ENCODE assay signal across 20 mouse cellular contexts in the genomic region with DNA sequence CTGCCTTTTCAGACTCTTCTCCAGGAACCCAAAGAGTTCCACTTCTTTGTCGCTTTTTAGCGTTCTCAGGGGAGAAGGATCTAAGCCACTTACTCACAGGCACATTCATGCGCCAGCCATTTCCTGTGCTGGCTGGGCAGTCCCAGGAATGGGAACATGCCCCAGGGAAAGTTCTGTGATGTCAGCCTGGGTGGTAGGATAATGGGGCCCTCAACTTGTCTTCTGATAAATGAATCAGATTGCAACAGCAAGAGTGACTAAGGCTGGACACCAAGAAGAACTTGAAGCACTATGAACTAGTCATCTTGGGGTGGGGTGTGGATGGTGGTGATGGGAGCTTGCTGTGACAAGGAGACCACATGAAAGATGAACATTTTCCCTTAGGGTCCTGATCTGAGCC. TPM values are rescaled to one million over a fixed set of nuclear protein-coding genes. Genes with fewer than 3 reads are reported as not detected.
A peak's percentile ranks its signal among the peaks of the same experiment; 100 is the strongest.
DNase-seq lines count a peak whose midpoint lies in the region; ATAC-seq and TF ChIP-seq lines count a peak whose summit lies in the region.
"Had no signal": no experiment of that assay in that cellular context is flagged by ENCODE, and none has a peak within 500 bp of the region (broad histone marks: within the 10 kb centered on the region; RNA-seq: fewer than 3 reads in every experiment).

No protein-coding gene starts in this region.

- H3K27me3 ChIP-seq in C2C12 (ENCODE audit: control insufficient read depth, insufficient read depth, insufficient read length) = no peaks in the 10 kb centered on the region
- no peaks in the 10 kb centered on the region for H3K27me3 ChIP-seq in embryonic facial prominence, embryonic 15.5 days
- no peaks in the 10 kb centered on the region for H3K27me3 ChIP-seq in stomach, postnatal 0 days (ENCODE audit: control insufficient read depth, insufficient read depth, low read length)
- no peaks in the 10 kb centered on the region for H3K27me3 ChIP-seq in midbrain, embryonic 10.5 days (ENCODE audit: low read depth, poor library complexity, severe bottlenecking)
- H3K27me3 ChIP-seq: hindbrain, embryonic 15.5 days; liver, embryonic 15.5 days; lung, embryonic 15.5 days had no signal

- no peak overlapping the region for H3ac ChIP-seq in C2C12 (ENCODE audit: control insufficient read depth, insufficient read length, low read depth)

- H3K4me1 ChIP-seq in embryonic facial prominence, embryonic 15.5 days = peaks cover 51% of the 10 kb centered on the region
- H3K4me1 ChIP-seq in stomach, postnatal 0 days (replicated peaks; ENCODE audit: control insufficient read depth, insufficient read depth) = no peaks in the 10 kb centered on the region
- H3K4me1 ChIP-seq in midbrain, embryonic 10.5 days = peaks cover under 1% of the 10 kb centered on the region; the same call in 1 of the 2 replicates

- H3K79me2 ChIP-seq in C2C12 (ENCODE audit: control insufficient read depth, insufficient read depth) = peaks cover 11% of the 10 kb centered on the region

- no peaks in the 10 kb centered on the region for H3K9me3 ChIP-seq in embryonic facial prominence, embryonic 15.5 days (replicated peaks)
- no peaks in the 10 kb centered on the region for H3K9me3 ChIP-seq in stomach, postnatal 0 days (ENCODE audit: control insufficient read depth, low read length)
- no peaks in the 10 kb centered on the region for H3K9me3 ChIP-seq in midbrain, embryonic 10.5 days (replicated peaks)
- H3K9me3 ChIP-seq: forebrain, embryonic 13.5 days; heart, embryonic 10.5 days; hindbrain, embryonic 15.5 days; liver, embryonic 15.5 days; lung, embryonic 15.5 days had no signal

- no peak overlapping the region for H3K4me3 ChIP-seq in layer of hippocampus, adult 2 months
- no peak overlapping the region for H3K4me3 ChIP-seq in C2C12 (ENCODE audit: insufficient read depth, poor library complexity, severe bottlenecking)
- H3K4me3 ChIP-seq in embryonic facial prominence, embryonic 15.5 days (replicated peaks) = no peak overlapping the region
- no peak overlapping the region for H3K4me3 ChIP-seq in stomach, postnatal 0 days (ENCODE audit: low read depth, low read length)
- H3K4me3 ChIP-seq in midbrain, embryonic 10.5 days = no peak overlapping the region
- H3K4me3 ChIP-seq: forebrain, embryonic 13.5 days; heart, embryonic 10.5 days; hindbrain, embryonic 15.5 days; liver, embryonic 15.5 days; lung, embryonic 15.5 days had no signal

- TF ChIP-seq EP300 in stomach, postnatal 0 days (optimal IDR thresholded peaks at IDR 0.05) = no peak

- no peak for TF ChIP-seq CTCF in layer of hippocampus, adult 2 months (conservative IDR thresholded peaks at IDR 0.05)
- no peak for TF ChIP-seq CTCF in C2C12 (IDR thresholded peaks at IDR 0.05; ENCODE audit: control insufficient read depth, insufficient read depth, insufficient read length)
- TF ChIP-seq CTCF in stomach, postnatal 0 days (IDR thresholded peaks at IDR 0.05; ENCODE audit: low read depth) = no peak

- no peak overlapping the region for H3K9ac ChIP-seq in embryonic facial prominence, embryonic 15.5 days
- H3K9ac ChIP-seq in stomach, postnatal 0 days (ENCODE audit: low read length) = no peak overlapping the region
- H3K9ac ChIP-seq: forebrain, embryonic 13.5 days; hindbrain, embryonic 15.5 days; liver, embryonic 15.5 days; lung, embryonic 15.5 days had no signal

- peaks cover 2% of the 10 kb centered on the region for H3K79me3 ChIP-seq in C2C12 (ENCODE audit: low read depth)

- ATAC-seq in embryonic facial prominence, embryonic 15.5 days (ENCODE audit: insufficient number of reproducible peaks, low FRiP score, low TSS enrichment, low read depth) = no peak
- no peak for ATAC-seq in stomach, postnatal 0 days (ENCODE audit: low FRiP score, low TSS enrichment)
- ATAC-seq: forebrain, embryonic 13.5 days had no signal

- peak overlapping the region; percentile 82 for H3K27ac ChIP-seq in layer of hippocampus, adult 2 months
- peak overlapping the region; percentile 76 for H3K27ac ChIP-seq in embryonic facial prominence, embryonic 15.5 days (replicated peaks)
- H3K27ac ChIP-seq in stomach, postnatal 0 days (replicated peaks) = peak overlapping the region; percentile 78
- no peak overlapping the region for H3K27ac ChIP-seq in midbrain, embryonic 10.5 days (replicated peaks)
- H3K27ac ChIP-seq: forebrain, embryonic 13.5 days; hindbrain, embryonic 15.5 days; liver, embryonic 15.5 days; lung, embryonic 15.5 days; macrophage had no signal

- DNase-seq in layer of hippocampus, adult 2 months (ENCODE audit: low spot score in 2 of 2) = no peak
- no peak for DNase-seq in layer of hippocampus, postnatal 10 days (ENCODE audit: low spot score in 2 of 2)
- DNase-seq in stomach, postnatal 0 days (ENCODE audit: low spot score) = no peak
- no peak for DNase-seq in right cerebral cortex, postnatal 14 days
- DNase-seq in midbrain, embryonic 10.5 days (ENCODE audit: low spot score) = no peak
- DNase-seq: cerebellum, adult 11 months; kidney, adult 8-10 months; kidney, postnatal 10 days; liver; right cerebral cortex, postnatal 25 days; spleen, adult 18-20 months; thymus, postnatal 4 days had no signal

- H3K36me3 ChIP-seq in C2C12 (ENCODE audit: control insufficient read depth, insufficient read depth) = peaks cover 20% of the 10 kb centered on the region
- H3K36me3 ChIP-seq in embryonic facial prominence, embryonic 15.5 days = peaks cover 47% of the 10 kb centered on the region
- H3K36me3 ChIP-seq in stomach, postnatal 0 days (ENCODE audit: control insufficient read depth, insufficient read depth, low read length) = peaks cover 19% of the 10 kb centered on the region
- H3K36me3 ChIP-seq in midbrain, embryonic 10.5 days = peaks cover 47% of the 10 kb centered on the region

- H3K4me2 ChIP-seq in embryonic facial prominence, embryonic 15.5 days (replicated peaks) = no peak overlapping the region
- H3K4me2 ChIP-seq in stomach, postnatal 0 days (replicated peaks; ENCODE audit: low read depth) = no peak overlapping the region
- H3K4me2 ChIP-seq: forebrain, embryonic 13.5 days; hindbrain, embryonic 15.5 days; liver, embryonic 15.5 days; lung, embryonic 15.5 days had no signal

- 50% methylated on average over 3 of the region's 3 CpGs for WGBS in embryonic facial prominence, embryonic 15.5 days
- WGBS in stomach, postnatal 0 days = 65% methylated on average over 3 of the region's 3 CpGs
- 92% methylated on average over 3 of the region's 3 CpGs for WGBS in midbrain, embryonic 10.5 days

TF ChIP-seq in C2C12, 6 proteins besides CTCF, POLR2A, EP300 and RAD21:
- TF ChIP-seq MYOD1 (IDR thresholded peaks at IDR 0.05; ENCODE audit: control insufficient read depth, insufficient read length, low read depth) (no peak), CEBPB (IDR thresholded peaks at IDR 0.05; ENCODE audit: low read depth) (peak; percentile 66), FOSL1 (IDR thresholded peaks at IDR 0.05; ENCODE audit: insufficient read depth, low read length, poor library complexity, severe bottlenecking) (peak; percentile 25)

RNA-seq across cellular contexts. Expression of a gene that starts 9.6 kb away (rescaled TPM):
- total RNA-seq in layer of hippocampus, adult 2 months (2021) = 10 to 100 TPM; 81.7 to 93.2 TPM
- 10 to 100 TPM; 58.7 to 64.2 TPM for total RNA-seq in layer of hippocampus, postnatal 10 days (2021)
- 11.0 TPM for polyA plus RNA-seq in C2C12 (2012; fragmentation: generic; extraction: Trizol)
- 42.3 and 44.2 TPM in 2 replicates for polyA plus RNA-seq in embryonic facial prominence, embryonic 15.5 days (2015; fragmentation: Nextera tagmentation; extraction: Ambion mirVana)
- 12.3 and 12.7 TPM in 2 replicates for polyA plus RNA-seq in stomach, postnatal 0 days (2015; fragmentation: Nextera tagmentation; extraction: Ambion mirVana)
- polyA plus RNA-seq in midbrain, embryonic 10.5 days (2016; fragmentation: Nextera tagmentation; extraction: Ambion mirVana) = 11.4 and 14.1 TPM in 2 replicates

RNA-seq across cellular contexts. Expression of a gene that starts 51.2 kb away (rescaled TPM):
- total RNA-seq in layer of hippocampus, adult 2 months (2021) = 100 to 1,000 TPM; 260 to 265 TPM
- total RNA-seq in layer of hippocampus, postnatal 10 days (2021) = 100 to 1,000 TPM; 421 to 423 TPM
- polyA plus RNA-seq in C2C12 (2012; fragmentation: generic; extraction: Trizol) = 72.9 TPM
- 943 and 957 TPM in 2 replicates for polyA plus RNA-seq in embryonic facial prominence, embryonic 15.5 days (2015; fragmentation: Nextera tagmentation; extraction: Ambion mirVana)
- polyA plus RNA-seq in stomach, postnatal 0 days (2015; fragmentation: Nextera tagmentation; extraction: Ambion mirVana) = 810 and 847 TPM in 2 replicates
- 872 and 1,015 TPM in 2 replicates for polyA plus RNA-seq in midbrain, embryonic 10.5 days (2016; fragmentation: Nextera tagmentation; extraction: Ambion mirVana)

Comparison
In these comparisons a context has a peak if more than half of its experiments do, and no peak if none do; other contexts are left out.
1. RNA of a gene that starts 51.2 kb away (polyA plus RNA-seq): 872 to 1,015 TPM in midbrain, embryonic 10.5 days, 943 to 957 TPM in embryonic facial prominence, embryonic 15.5 days and 810 to 847 TPM in stomach, postnatal 0 days; 72.9 TPM in C2C12 (single experiment); every median in the first group is over 10 times any median in the second.